Mouse (Mus musculus): ENCODE results near the gene Scrn3. TPM values are rescaled to one million over a fixed set of nuclear protein-coding genes. Genes with fewer than 3 reads are reported as not detected.

Gene Scrn3
- total and polyA plus RNA-seq, 2 experiments, result 16.0 to 41.3 TPM

- peaks cover 34% of the 10 kb centered on the region for H3K27me3 ChIP-seq (ENCODE audit: control insufficient read depth, insufficient read depth, low read length)
Observed at GRCm38 (mm10) chr2:73266623-73267022, 45.8 kb upstream of the Scrn3 start.

DNA sequence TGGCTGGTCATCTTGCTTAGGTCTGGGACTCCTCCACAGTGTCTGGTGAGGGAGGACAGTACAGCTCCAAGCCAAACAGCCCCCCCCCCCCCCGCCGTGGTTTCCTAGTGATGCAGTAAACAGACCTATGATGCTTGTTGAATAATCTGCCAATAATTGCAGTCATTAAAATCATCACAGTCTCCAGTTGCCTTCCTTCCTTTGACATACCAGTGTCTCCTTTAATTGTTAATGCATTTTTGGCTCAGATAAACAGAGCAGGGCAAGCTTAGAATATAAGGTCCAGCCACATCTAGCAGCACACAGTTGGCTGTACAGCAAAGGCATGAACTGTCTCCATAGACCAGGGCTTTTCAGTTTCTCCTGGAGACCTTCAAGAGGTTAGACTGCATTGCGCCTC is 45.2 kb upstream of the Scrn3 start:
- Histone ChIP-seq H3K27me3 (ENCODE audit: control insufficient read depth, insufficient read depth, low read length) (peaks cover 36% of the 10 kb centered on the region), H3K27ac (replicated peaks; ENCODE audit: insufficient read depth, low read depth, low read length) (no peak overlapping the region), H3K36me3 (ENCODE audit: control insufficient read depth, insufficient read depth, low read length) (no peaks in the 10 kb centered on the region), H3K79me2 (ENCODE audit: control insufficient read depth, insufficient read depth, low read length) (no peaks in the 10 kb centered on the region), H3K4me1 (ENCODE audit: control insufficient read depth, insufficient read depth, low read length) (peaks cover 3% of the 10 kb centered on the region; the same call in 1 of the 2 replicates), H3K9ac (ENCODE audit: low read depth, low read length) (no peak overlapping the region), H3K4me3 (ENCODE audit: insufficient read depth, low read depth, low read length) (no peak overlapping the region)
- TF ChIP-seq POLR2A (IDR thresholded peaks at IDR 0.05; ENCODE audit: extremely low read depth, insufficient read depth, low read length) (no peak), CTCF (IDR thresholded peaks at IDR 0.05; ENCODE audit: low read depth, low read length) (no peak)
- 17% methylated on average over 3 of the region's 3 CpGs for WGBS
- no peak for DNase-seq (ENCODE audit: extremely low read depth, low read depth, low spot score)

More at GRCm38 (mm10) chr2:73266623-73267022, 45.8 kb upstream of the Scrn3 start:
- Histone ChIP-seq H3K79me2 (ENCODE audit: control insufficient read depth, insufficient read depth, low read length) (no peaks in the 10 kb centered on the region), H3K4me1 (ENCODE audit: control insufficient read depth, insufficient read depth, low read length) (no peaks in the 10 kb centered on the region), H3K36me3 (ENCODE audit: control insufficient read depth, insufficient read depth, low read length) (no peaks in the 10 kb centered on the region), H3K9ac (ENCODE audit: low read depth, low read length) (no peak overlapping the region), H3K4me3 (ENCODE audit: insufficient read depth, low read depth, low read length) (no peak overlapping the region), H3K27ac (replicated peaks; ENCODE audit: insufficient read depth, low read depth, low read length) (no peak overlapping the region)
- no peak for DNase-seq (ENCODE audit: extremely low read depth, low read depth, low spot score)
- 32% methylated on average over 1 of the region's 1 CpGs for WGBS
- TF ChIP-seq POLR2A (IDR thresholded peaks at IDR 0.05; ENCODE audit: extremely low read depth, insufficient read depth, low read length), result no peak
- no peak for TF ChIP-seq CTCF (IDR thresholded peaks at IDR 0.05; ENCODE audit: low read depth, low read length)

DNA sequence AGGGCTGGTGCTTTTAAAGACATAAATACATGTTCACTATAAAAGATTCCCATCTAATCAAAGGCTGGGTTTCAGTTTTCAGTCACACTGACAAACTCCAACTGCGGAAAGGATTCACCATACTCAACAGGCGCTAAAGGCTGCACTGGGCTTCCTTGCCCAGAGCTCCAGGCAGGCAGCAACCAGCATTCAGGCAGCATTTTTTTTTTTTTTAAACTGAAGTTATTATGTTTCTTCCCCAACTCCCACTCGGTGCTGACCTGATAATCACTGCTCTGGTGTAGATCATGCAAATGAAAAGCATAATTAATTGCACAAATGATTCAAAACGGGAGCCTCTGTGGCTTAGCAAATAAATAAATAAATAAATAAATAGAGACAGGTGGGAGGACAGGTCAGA is 44.6 kb upstream of the Scrn3 start:
- WGBS, result 10% methylated on average over 4 of the region's 4 CpGs
- H3K27me3 ChIP-seq (ENCODE audit: control insufficient read depth, insufficient read depth, low read length), result peaks cover 38% of the 10 kb centered on the region
- no peak for DNase-seq (ENCODE audit: extremely low read depth, low read depth, low spot score)
- no peaks in the 10 kb centered on the region for H3K36me3 ChIP-seq (ENCODE audit: control insufficient read depth, insufficient read depth, low read length)
- H3K79me2 ChIP-seq (ENCODE audit: control insufficient read depth, insufficient read depth, low read length), result no peaks in the 10 kb centered on the region
- TF ChIP-seq POLR2A (IDR thresholded peaks at IDR 0.05; ENCODE audit: extremely low read depth, insufficient read depth, low read length) (no peak), CTCF (IDR thresholded peaks at IDR 0.05; ENCODE audit: low read depth, low read length) (no peak)
- peaks cover 7% of the 10 kb centered on the region; the same call in 1 of the 2 replicates for H3K4me1 ChIP-seq (ENCODE audit: control insufficient read depth, insufficient read depth, low read length)
- H3K9ac ChIP-seq (ENCODE audit: low read depth, low read length), result no peak overlapping the region
- no peak overlapping the region for H3K27ac ChIP-seq (replicated peaks; ENCODE audit: insufficient read depth, low read depth, low read length)
- no peak overlapping the region for H3K4me3 ChIP-seq (ENCODE audit: insufficient read depth, low read depth, low read length)

- WGBS, result 10% methylated on average over 12 of the region's 12 CpGs
- H3K27ac ChIP-seq (replicated peaks; ENCODE audit: insufficient read depth, low read depth, low read length), result no peak overlapping the region
- no peak for TF ChIP-seq CTCF (IDR thresholded peaks at IDR 0.05; ENCODE audit: low read depth, low read length)
- no peak overlapping the region for H3K9ac ChIP-seq (ENCODE audit: low read depth, low read length)
- H3K4me1 ChIP-seq (ENCODE audit: control insufficient read depth, insufficient read depth, low read length), result peaks cover 10% of the 10 kb centered on the region; the same call in 1 of the 2 replicates
- peaks cover 42% of the 10 kb centered on the region for H3K27me3 ChIP-seq (ENCODE audit: control insufficient read depth, insufficient read depth, low read length)
- H3K4me3 ChIP-seq (ENCODE audit: insufficient read depth, low read depth, low read length), result no peak overlapping the region
- DNase-seq (ENCODE audit: extremely low read depth, low read depth, low spot score), result no peak
- H3K36me3 ChIP-seq (ENCODE audit: control insufficient read depth, insufficient read depth, low read length), result no peaks in the 10 kb centered on the region
- H3K79me2 ChIP-seq (ENCODE audit: control insufficient read depth, insufficient read depth, low read length), result no peaks in the 10 kb centered on the region
Observed at GRCm38 (mm10) chr2:73268281-73268680, 44.1 kb upstream of the Scrn3 start.

DNA sequence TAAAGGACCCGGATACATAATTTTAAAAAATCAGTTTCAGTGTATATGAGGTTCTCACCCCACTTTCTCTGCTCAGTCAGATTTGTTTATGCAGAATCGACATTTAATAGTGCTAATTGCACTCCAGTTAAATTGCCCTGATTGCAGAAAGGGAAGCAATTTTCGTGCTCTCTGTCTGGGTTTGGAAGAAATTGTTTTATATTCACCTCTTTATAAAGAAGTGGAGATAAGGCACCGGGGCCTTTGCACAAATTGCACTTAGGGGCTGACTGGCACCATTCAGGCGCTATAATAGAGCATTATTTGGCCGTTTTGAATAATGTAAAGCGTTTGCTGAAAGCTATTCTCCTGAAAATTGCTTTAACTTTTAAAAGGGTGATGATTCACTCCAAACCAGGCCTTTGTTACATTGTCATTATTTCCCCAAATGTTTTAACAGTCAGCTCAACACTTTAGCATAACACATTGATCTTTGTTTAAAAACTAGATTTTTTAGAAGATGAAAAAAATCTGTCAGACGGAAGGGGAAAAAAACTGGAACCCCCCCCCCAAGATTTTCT is 43.5 kb upstream of the Scrn3 start:
- 12% methylated on average over 8 of the region's 8 CpGs for WGBS
- TF ChIP-seq CTCF (IDR thresholded peaks at IDR 0.05; ENCODE audit: low read depth, low read length), result no peak
- TF ChIP-seq POLR2A (IDR thresholded peaks at IDR 0.05; ENCODE audit: extremely low read depth, insufficient read depth, low read length), result no peak

GRCm38 (mm10) chr2:73269666-73270065 is 42.7 kb upstream of the Scrn3 start:
- no peak overlapping the region for H3K4me3 ChIP-seq (ENCODE audit: insufficient read depth, low read depth, low read length)
- H3K4me1 ChIP-seq (ENCODE audit: control insufficient read depth, insufficient read depth, low read length), result peaks cover 11% of the 10 kb centered on the region
- peaks cover 46% of the 10 kb centered on the region for H3K27me3 ChIP-seq (ENCODE audit: control insufficient read depth, insufficient read depth, low read length)
- TF ChIP-seq POLR2A (IDR thresholded peaks at IDR 0.05; ENCODE audit: extremely low read depth, insufficient read depth, low read length) (no peak), CTCF (IDR thresholded peaks at IDR 0.05; ENCODE audit: low read depth, low read length) (no peak)
- no peak overlapping the region for H3K27ac ChIP-seq (replicated peaks; ENCODE audit: insufficient read depth, low read depth, low read length)
- DNase-seq (ENCODE audit: extremely low read depth, low read depth, low spot score), result no peak
- no peaks in the 10 kb centered on the region for H3K36me3 ChIP-seq (ENCODE audit: control insufficient read depth, insufficient read depth, low read length)
- H3K79me2 ChIP-seq (ENCODE audit: control insufficient read depth, insufficient read depth, low read length), result no peaks in the 10 kb centered on the region
- WGBS, result 5% methylated on average over 17 of the region's 17 CpGs
- H3K9ac ChIP-seq (ENCODE audit: low read depth, low read length), result no peak overlapping the region

More for the DNA sequence above, 43.5 kb upstream of the Scrn3 start:
- Histone ChIP-seq H3K36me3 (ENCODE audit: control insufficient read depth, insufficient read depth, low read length) (no peaks in the 10 kb centered on the region), H3K4me1 (ENCODE audit: control insufficient read depth, insufficient read depth, low read length) (peaks cover 11% of the 10 kb centered on the region; the same call in 1 of the 2 replicates), H3K27ac (replicated peaks; ENCODE audit: insufficient read depth, low read depth, low read length) (no peak overlapping the region), H3K79me2 (ENCODE audit: control insufficient read depth, insufficient read depth, low read length) (no peaks in the 10 kb centered on the region), H3K9ac (ENCODE audit: low read depth, low read length) (no peak overlapping the region), H3K27me3 (ENCODE audit: control insufficient read depth, insufficient read depth, low read length) (peaks cover 43% of the 10 kb centered on the region), H3K4me3 (ENCODE audit: insufficient read depth, low read depth, low read length) (no peak overlapping the region)
- DNase-seq (ENCODE audit: extremely low read depth, low read depth, low spot score), result no peak

All from liver, adult 2 months (tissue).